Mouse (Mus musculus) testis, adult 2 months (tissue): Measurements from ENCODE around the gene Kptn.

Experiments
- CTCF ChIP-seq: fragments of 200-500 bp; IDR thresholded peaks from 2 replicates; pipeline ENCODE4 v1.5.1; 2012; ENCODE audit warnings: low read depth, mild to moderate bottlenecking, inconsistent platforms, low read length, moderate library complexity; ENCODE audit not compliant: control insufficient read depth, insufficient read depth, insufficient replicate concordance
- POLR2A ChIP-seq: fragments of 200-500 bp; IDR thresholded peaks from 2 replicates; pipeline ENCODE4 v1.6.1; 2012; ENCODE audit warnings: low read depth, mild to moderate bottlenecking, inconsistent platforms, low read length, moderate library complexity; ENCODE audit not compliant: control insufficient read depth

- TF ChIP-seq POLR2A (no peak), CTCF (peak; percentile 62; the same call in 1 of the 2 replicates)
Measured at GRCm38 (mm10) chr7:16153522-16153921, 33.8 kb downstream of the Kptn start.
